8 mouse cellular contexts compared by ENCODE assay signal in genomic region chr5:107359395-107360053, GRCm38 (mm10). TPM values are rescaled to one million over a fixed set of nuclear protein-coding genes. Genes with fewer than 3 reads are reported as not detected.
A peak's percentile ranks its signal among the peaks of the same experiment; 100 is the strongest.
DNase-seq lines count a peak whose midpoint lies in the region; ATAC-seq and TF ChIP-seq lines count a peak whose summit lies in the region.

No protein-coding gene starts in this region.

- H3K36me3 ChIP-seq in ES-E14 (ENCODE audit: control insufficient read depth, insufficient read depth, low read length, poor library complexity, severe bottlenecking) = no peaks in the 10 kb centered on the region
- no peaks in the 10 kb centered on the region for H3K36me3 ChIP-seq in forebrain, embryonic 15.5 days

- H3K9ac ChIP-seq in ES-E14 (ENCODE audit: insufficient read depth, low read depth, low read length, poor library complexity, severe bottlenecking) = no peak overlapping the region
- H3K9ac ChIP-seq in forebrain, embryonic 15.5 days (replicated peaks) = peak overlapping the region; percentile 55

- in situ Hi-C loops in ES-E14 (cut with MboI; ENCODE audit: low sequenced_read_pairs in 2 of 2, unreplicated experiment in 2 of 2) = no loop called here

- H3K4me2 ChIP-seq in forebrain, embryonic 15.5 days (replicated peaks) = peak overlapping the region; percentile 49

- H3K4me3 ChIP-seq in ES-E14 (ENCODE audit: insufficient read depth in 1 of 2, low read depth in 1 of 2, low read length in 2 of 2, poor library complexity in 1 of 2, severe bottlenecking in 1 of 2) = peak overlapping the region; percentile 77
- H3K4me3 ChIP-seq in forebrain, embryonic 15.5 days = peak overlapping the region; percentile 59
- peak overlapping the region; percentile 87 for H3K4me3 ChIP-seq in lung, adult 2 months (replicated peaks; ENCODE audit: extremely low read depth, low read depth, low read length)

- no peaks in the 10 kb centered on the region for H3K4me1 ChIP-seq in ES-E14 (ENCODE audit: control insufficient read depth in 2 of 2, insufficient read depth in 2 of 2, low read length in 2 of 2, poor library complexity in 1 of 2)
- H3K4me1 ChIP-seq in forebrain, embryonic 15.5 days = peaks cover 10% of the 10 kb centered on the region; the same call in 1 of the 2 replicates
- H3K4me1 ChIP-seq in lung, adult 2 months (ENCODE audit: control insufficient read depth, insufficient read depth, low read length) = no peaks in the 10 kb centered on the region

- H3K9me3 ChIP-seq in ES-E14 (ENCODE audit: control insufficient read depth, insufficient read depth, low read depth, low read length) = no peaks in the 10 kb centered on the region
- no peaks in the 10 kb centered on the region for H3K9me3 ChIP-seq in forebrain, embryonic 15.5 days

- intact Hi-C loops in heart, postnatal 25 days (cut with DNase I) = loop anchor here (5.0 kb wide), 1 partner anchor 78 kb away; the partner anchor contains the start of gene Btbd8

- DNase-seq in ES-E14 (ENCODE audit: low read depth, low spot score) = peak; percentile 88
- DNase-seq in cerebellum, adult 11-12 months = peak; percentile 87
- DNase-seq in heart, postnatal 25 days (ENCODE audit: low spot score) = peak; percentile 79
- peak; percentile 85 to 90 for DNase-seq in layer of hippocampus, adult 18-20 months (ENCODE audit: low spot score in 2 of 2)
- DNase-seq in lung, adult 2 months = peak; percentile 90
- peak; percentile 80 to 86 for DNase-seq in thymus, adult 18-20 months

- no peak for TF ChIP-seq CTCF in lung, adult 2 months (IDR thresholded peaks at IDR 0.05; ENCODE audit: insufficient read depth, low read length)

- under 1% methylated on average over 36 of the region's 40 CpGs for WGBS in forebrain, embryonic 15.5 days
- 1% methylated on average over 40 of the region's 40 CpGs for WGBS in lung, adult 2 months

- peak; percentile 97 for ATAC-seq in forebrain, embryonic 15.5 days (replicated peaks)
- peak; percentile 99 for ATAC-seq in neutrophil, adult 5-6 weeks (ENCODE audit: extremely low read depth, insufficient number of reproducible peaks, low FRiP score, poor library complexity, severe bottlenecking)

- no peaks in the 10 kb centered on the region for H3K27me3 ChIP-seq in forebrain, embryonic 15.5 days

- TF ChIP-seq POLR2A in lung, adult 2 months (IDR thresholded peaks at IDR 0.05; ENCODE audit: borderline replicate concordance, extremely low read depth, low read depth, low read length) = no peak; the same call in 1 of the 2 replicates

- no peak overlapping the region for H3K27ac ChIP-seq in ES-E14 (ENCODE audit: insufficient read depth, low read depth, low read length, poor library complexity, severe bottlenecking)
- H3K27ac ChIP-seq in forebrain, embryonic 15.5 days (replicated peaks) = peak overlapping the region; percentile 25; the same call in 1 of the 2 replicates

TF ChIP-seq in ES-E14, 5 proteins besides CTCF, POLR2A, EP300 and RAD21:
- no peak for TF ChIP-seq MAFK (IDR thresholded peaks at IDR 0.05; ENCODE audit: insufficient read depth, low read depth, low read length)
- no peak for TF ChIP-seq CHD2 (IDR thresholded peaks at IDR 0.05; ENCODE audit: low read depth, low read length)
- peak; percentile 74 for TF ChIP-seq ZNF384 (IDR thresholded peaks at IDR 0.05; ENCODE audit: low read depth, low read length)
- TF ChIP-seq ZC3H11A (IDR thresholded peaks at IDR 0.05; ENCODE audit: borderline replicate concordance, low read depth, low read length) = no peak
- no peak for TF ChIP-seq HCFC1 (IDR thresholded peaks at IDR 0.05; ENCODE audit: borderline replicate concordance, insufficient read depth, low read length)

RNA-seq across cellular contexts. Expression of gene Brdt, which starts 28.6 kb away (rescaled TPM):
- total RNA-seq in ES-E14 (2012; rRNA removed) = 0.21 and 2.2 TPM in 2 replicates
- 1.6 and 1.7 TPM in 2 replicates for polyA plus RNA-seq in forebrain, embryonic 15.5 days (2015; fragmentation: Nextera tagmentation; extraction: Ambion mirVana)
- total RNA-seq in heart, postnatal 25 days (2021) = under 1 TPM; 0.26 to 0.56 TPM
- 10 to 100 TPM; 15.5 to 16.2 TPM for total RNA-seq in layer of hippocampus, adult 18-20 months (2021)
- 0.71 and 1.1 TPM in 2 replicates for polyA plus RNA-seq in lung, adult 2 months (2012; rRNA removed)
- total RNA-seq in neutrophil, adult 5-6 weeks (2017) = 0.49 and 1.4 TPM in 2 replicates

RNA-seq across cellular contexts. Expression of gene Ephx4, which starts 43.0 kb away (rescaled TPM):
- 0.26 and 1.1 TPM in 2 replicates for total RNA-seq in ES-E14 (2012; rRNA removed)
- 6.0 and 7.4 TPM in 2 replicates for polyA plus RNA-seq in forebrain, embryonic 15.5 days (2015; fragmentation: Nextera tagmentation; extraction: Ambion mirVana)
- under 1 TPM in 1 of 2 experiments, not detected in 1; 0.26 TPM for total RNA-seq in heart, postnatal 25 days (2021)
- total RNA-seq in layer of hippocampus, adult 18-20 months (2021) = 10 to 100 TPM; 59.1 to 60.8 TPM
- 1.9 and 2.0 TPM in 2 replicates for polyA plus RNA-seq in lung, adult 2 months (2012; rRNA removed)
- not detected in 2 replicates for total RNA-seq in neutrophil, adult 5-6 weeks (2017)

Comparison
In these comparisons a context has a peak if more than half of its experiments do, and no peak if none do; other contexts are left out.
1. RNA of gene Ephx4, which starts 43.0 kb away (total RNA-seq): 59.1 to 60.8 TPM in layer of hippocampus, adult 18-20 months; 0.26 to 1.1 TPM in ES-E14, 0.26 TPM in heart, postnatal 25 days and not detected in neutrophil, adult 5-6 weeks; every median in the first group is over 10 times any median in the second.
2. Peak in every context shown above with its lines, with median percentiles within 50 percentile points of each other: DNase-seq and H3K4me3 ChIP-seq.